Mouse (Mus musculus) hindbrain, embryonic 10.5 days (tissue): Measurements from ENCODE around the gene Med11. TPM values are rescaled to one million over a fixed set of nuclear protein-coding genes. Genes with fewer than 3 reads are reported as not detected.

Source experiments
- DNase-seq: peaks from one replicate; pipeline ENCODE4 v3.0.0-alpha.2; 2017; ENCODE audit warnings: low spot score
- H3K27ac ChIP-seq: fragments of 300-500 bp; sonication (generic); 2 replicates; pipeline ENCODE4 v1.5.1; 2016; ENCODE audit warnings: mild to moderate bottlenecking, moderate library complexity
- H3K27me3 ChIP-seq: fragments of 300-500 bp; sonication (generic); 2 replicates; pipeline ENCODE4 v1.6.1; 2016; ENCODE audit warnings: mild to moderate bottlenecking; ENCODE audit not compliant: poor library complexity, insufficient read depth, severe bottlenecking
- H3K36me3 ChIP-seq: fragments of 300-500 bp; sonication (generic); 2 replicates; pipeline ENCODE4 v1.6.1; 2016; ENCODE audit warnings: mild to moderate bottlenecking, moderate library complexity
- H3K4me1 ChIP-seq: fragments of 300-500 bp; sonication (generic); replicated peaks from 2 replicates; pipeline ENCODE4 v1.6.1; 2016; ENCODE audit warnings: mild to moderate bottlenecking
- H3K4me3 ChIP-seq: fragments of 300-500 bp; sonication (generic); 2 replicates; pipeline ENCODE4 v1.5.1; 2016; ENCODE audit warnings: mild to moderate bottlenecking, moderate library complexity
- H3K9me3 ChIP-seq: fragments of 300-500 bp; sonication (generic); 2 replicates; pipeline ENCODE4 v1.6.1; 2016; ENCODE audit warnings: mild to moderate bottlenecking, moderate library complexity
- WGBS: fragments of 180-500 bp; shearing (Covaris S2); methylation state at CpG from one replicate; pipeline ENCODE4 v1.1.7; 2016; 5-methylcytosine and 5-hydroxymethylcytosine counted together
- polyA plus RNA-seq: library from polyadenylated mRNA; unstranded; fragments of >200 nt; fragmentation: Nextera tagmentation; extraction: Ambion mirVana; gene quantifications from 2 replicates; pipeline ENCODE4 v1.2.1, GENCODE M21; 2016

Gene Med11
- polyA plus RNA-seq, 1 experiment from 2014 or later = 49.2 TPM

- WGBS = 79% methylated on average over 1 of the region's 1 CpGs
- Histone ChIP-seq H3K4me3 (peak overlapping the region; percentile 77), H3K4me1 (peaks cover 42% of the 10 kb centered on the region), H3K27ac (peak overlapping the region; percentile 92), H3K36me3 (peaks cover 32% of the 10 kb centered on the region), H3K9me3 (no peaks in the 10 kb centered on the region), H3K27me3 (no peaks in the 10 kb centered on the region)
- DNase-seq = no peak
Observed at GRCm38 (mm10) chr11:70433569-70433943, 18.2 kb upstream of the Med11 start.

GRCm38 (mm10) chr11:70433951-70434350 is 17.8 kb upstream of the Med11 start:
- WGBS = 85% methylated on average over 3 of the region's 3 CpGs
- peak overlapping the region; percentile 92; the same call in 1 of the 2 replicates for H3K27ac ChIP-seq

GRCm38 (mm10) chr11:70435476-70435875 is 16.2 kb upstream of the Med11 start:
- Histone ChIP-seq H3K27ac (no peak overlapping the region), H3K27me3 (no peaks in the 10 kb centered on the region), H3K36me3 (peaks cover 52% of the 10 kb centered on the region), H3K4me3 (no peak overlapping the region), H3K4me1 (peaks cover 41% of the 10 kb centered on the region), H3K9me3 (no peaks in the 10 kb centered on the region)
- 88% methylated on average over 5 of the region's 5 CpGs for WGBS
- no peak for DNase-seq

More at GRCm38 (mm10) chr11:70433951-70434350, 17.8 kb upstream of the Med11 start:
- no peaks in the 10 kb centered on the region for H3K27me3 ChIP-seq
- peaks cover 42% of the 10 kb centered on the region for H3K4me1 ChIP-seq
- peak overlapping the region; percentile 77 for H3K4me3 ChIP-seq
- H3K9me3 ChIP-seq = no peaks in the 10 kb centered on the region
- DNase-seq = no peak
- H3K36me3 ChIP-seq = peaks cover 36% of the 10 kb centered on the region

- Histone ChIP-seq H3K4me1 (peaks cover 28% of the 10 kb centered on the region), H3K4me3 (no peak overlapping the region), H3K36me3 (peaks cover 71% of the 10 kb centered on the region), H3K27ac (no peak overlapping the region), H3K9me3 (no peaks in the 10 kb centered on the region), H3K27me3 (no peaks in the 10 kb centered on the region)
- WGBS = 91% methylated on average over 6 of the region's 6 CpGs
- no peak for DNase-seq
Observed at GRCm38 (mm10) chr11:70437426-70437825, 14.3 kb upstream of the Med11 start.

GRCm38 (mm10) chr11:70438728-70439374 is 12.9 kb upstream of the Med11 start:
- Histone ChIP-seq H3K36me3 (peaks cover 73% of the 10 kb centered on the region), H3K4me3 (no peak overlapping the region), H3K27ac (no peak overlapping the region), H3K4me1 (peaks cover 16% of the 10 kb centered on the region), H3K27me3 (no peaks in the 10 kb centered on the region), H3K9me3 (no peaks in the 10 kb centered on the region)
- DNase-seq = no peak
- WGBS = 90% methylated on average over 7 of the region's 7 CpGs

GRCm38 (mm10) chr11:70440637-70441036 is 11.1 kb upstream of the Med11 start:
- no peak overlapping the region for H3K4me3 ChIP-seq
- no peaks in the 10 kb centered on the region for H3K4me1 ChIP-seq
- no peaks in the 10 kb centered on the region for H3K9me3 ChIP-seq
- 94% methylated on average over 4 of the region's 4 CpGs for WGBS
- DNase-seq = no peak
- no peak overlapping the region for H3K27ac ChIP-seq
- peaks cover 70% of the 10 kb centered on the region for H3K36me3 ChIP-seq
- H3K27me3 ChIP-seq = no peaks in the 10 kb centered on the region

GRCm38 (mm10) chr11:70441882-70442281 is 9.8 kb upstream of the Med11 start:
- Histone ChIP-seq H3K27ac (no peak overlapping the region), H3K27me3 (no peaks in the 10 kb centered on the region), H3K4me1 (no peaks in the 10 kb centered on the region), H3K9me3 (no peaks in the 10 kb centered on the region), H3K36me3 (peaks cover 58% of the 10 kb centered on the region), H3K4me3 (no peak overlapping the region)
- no peak for DNase-seq
- 95% methylated on average over 7 of the region's 7 CpGs for WGBS

GRCm38 (mm10) chr11:70443964-70444363 is 7.8 kb upstream of the Med11 start:
- Histone ChIP-seq H3K4me1 (no peaks in the 10 kb centered on the region), H3K27me3 (no peaks in the 10 kb centered on the region), H3K36me3 (peaks cover 37% of the 10 kb centered on the region), H3K4me3 (no peak overlapping the region), H3K9me3 (no peaks in the 10 kb centered on the region), H3K27ac (no peak overlapping the region)
- no peak for DNase-seq
- 83% methylated on average over 3 of the region's 3 CpGs for WGBS

- 84% methylated on average over 6 of the region's 6 CpGs for WGBS
- Histone ChIP-seq H3K27ac (no peak overlapping the region), H3K9me3 (no peaks in the 10 kb centered on the region), H3K4me1 (no peaks in the 10 kb centered on the region), H3K36me3 (peaks cover 30% of the 10 kb centered on the region), H3K4me3 (no peak overlapping the region), H3K27me3 (no peaks in the 10 kb centered on the region)
- no peak for DNase-seq
Observed at GRCm38 (mm10) chr11:70444667-70445066, 7.1 kb upstream of the Med11 start.

GRCm38 (mm10) chr11:70446756-70447155 is 5.0 kb upstream of the Med11 start:
- Histone ChIP-seq H3K4me1 (peaks cover 6% of the 10 kb centered on the region; the same call in 1 of the 2 replicates), H3K36me3 (peaks cover 9% of the 10 kb centered on the region), H3K9me3 (no peaks in the 10 kb centered on the region), H3K27me3 (no peaks in the 10 kb centered on the region), H3K4me3 (no peak overlapping the region), H3K27ac (no peak overlapping the region)
- WGBS = 45% methylated on average over 3 of the region's 3 CpGs
- DNase-seq = no peak

GRCm38 (mm10) chr11:70447373-70447772 is 4.3 kb upstream of the Med11 start:
- H3K27ac ChIP-seq = no peak overlapping the region
- peaks cover 10% of the 10 kb centered on the region for H3K4me1 ChIP-seq
- DNase-seq = no peak
- H3K36me3 ChIP-seq = peaks cover 3% of the 10 kb centered on the region; the same call in 1 of the 2 replicates
- H3K4me3 ChIP-seq = no peak overlapping the region
- H3K27me3 ChIP-seq = no peaks in the 10 kb centered on the region
- 71% methylated on average over 1 of the region's 1 CpGs for WGBS
- no peaks in the 10 kb centered on the region for H3K9me3 ChIP-seq

GRCm38 (mm10) chr11:70450926-70451325 is 793 bp upstream of the Med11 start:
- Histone ChIP-seq H3K36me3 (peaks cover 17% of the 10 kb centered on the region), H3K27ac (no peak overlapping the region), H3K27me3 (no peaks in the 10 kb centered on the region), H3K4me1 (peaks cover 25% of the 10 kb centered on the region), H3K4me3 (0 out of 2 replicates have a peak overlapping the region, but pooled peaks have one; percentile 70), H3K9me3 (no peaks in the 10 kb centered on the region)
- WGBS = 83% methylated on average over 2 of the region's 2 CpGs
- no peak for DNase-seq

- Histone ChIP-seq H3K9me3 (no peaks in the 10 kb centered on the region), H3K4me3 (no peak overlapping the region), H3K27ac (no peak overlapping the region), H3K36me3 (peaks cover 21% of the 10 kb centered on the region), H3K27me3 (peaks cover 6% of the 10 kb centered on the region), H3K4me1 (peaks cover 25% of the 10 kb centered on the region)
- DNase-seq = no peak
- 92% methylated on average over 9 of the region's 9 CpGs for WGBS
Observed at GRCm38 (mm10) chr11:70453261-70454044, 1.7 kb downstream of the Med11 start.
